Mouse (Mus musculus): ENCODE measurements at regions not wholly inside any gene's neighbourhood (a gene's known extent, or its start where the extent isn't known, plus 50 kb on each side); places are given as distances from the start of the nearest gene placed in this dataset.
"Not testable (repeated sequence)": the region's sequence is repeated elsewhere in the genome, so short reads cannot be mapped to it uniquely, and the experiment has no call there.

DNA sequence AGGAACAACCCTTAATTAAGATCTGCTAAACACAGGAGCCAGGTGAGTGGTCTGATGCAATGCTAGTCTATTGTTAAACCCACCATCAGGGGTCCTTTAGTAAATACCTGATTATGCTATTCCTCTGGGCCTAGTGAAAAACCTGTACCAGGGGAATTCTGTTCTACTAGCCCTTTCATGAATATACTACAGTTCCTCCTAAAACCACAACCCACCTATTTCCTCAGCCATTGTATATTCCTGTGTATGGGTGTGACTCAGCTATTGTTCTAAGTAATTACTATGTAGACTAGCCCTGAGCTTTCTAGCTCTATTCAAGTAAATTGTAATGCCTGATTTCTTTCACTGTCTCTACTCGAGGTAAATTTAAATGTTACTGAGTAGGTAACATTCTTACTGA is 57.0 kb upstream of the Egfem1 start:
- H3K4me1 ChIP-seq; ATAC-seq (ENCODE audit: low FRiP score, low read depth); H3K27ac ChIP-seq (replicated peaks); H3K36me3 ChIP-seq; H3K4me3 ChIP-seq; H3K9me3 ChIP-seq; H3K9ac ChIP-seq (replicated peaks); H3K27me3 ChIP-seq; H3K4me2 ChIP-seq (replicated peaks): not testable (repeated sequence)
- WGBS: 70% methylated on average over 1 of the region's 1 CpGs

DNA sequence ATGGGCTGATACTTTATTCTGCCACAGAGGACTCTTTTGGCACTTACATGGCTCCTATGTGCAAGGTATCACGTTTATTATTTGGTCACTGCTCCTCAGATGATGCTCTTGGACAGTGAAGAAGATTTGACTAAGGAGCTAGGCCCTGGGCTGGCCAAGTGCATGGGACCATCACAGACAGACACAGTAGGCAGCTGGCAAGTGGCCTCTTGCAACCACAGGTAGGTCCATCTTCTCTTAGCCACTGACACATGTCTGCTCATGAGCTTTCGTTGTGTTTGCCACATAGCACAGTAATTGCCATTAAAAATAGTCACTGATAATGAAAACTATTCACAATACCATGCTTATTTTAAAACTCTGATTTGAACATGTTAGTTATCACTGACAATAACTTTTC is 54.1 kb upstream of the Egfem1 start:
- Histone ChIP-seq H3K27ac (replicated peaks) (no peak overlapping the region), H3K4me2 (replicated peaks) (no peak overlapping the region), H3K4me3 (no peak overlapping the region), H3K27me3 (no peaks in the 10 kb centered on the region), H3K4me1 (no peaks in the 10 kb centered on the region), H3K9me3 (no peaks in the 10 kb centered on the region), H3K36me3 (no peaks in the 10 kb centered on the region), H3K9ac (replicated peaks) (no peak overlapping the region)
- ATAC-seq (ENCODE audit: low FRiP score, low read depth): no peak
- 92% methylated on average over 2 of the region's 2 CpGs for WGBS

GRCm38 (mm10) chr3:29030791-29031190 is 51.0 kb upstream of the Egfem1 start:
- Histone ChIP-seq H3K4me1 (no peaks in the 10 kb centered on the region), H3K36me3 (no peaks in the 10 kb centered on the region), H3K4me2 (replicated peaks) (no peak overlapping the region), H3K9me3 (no peaks in the 10 kb centered on the region), H3K4me3 (no peak overlapping the region), H3K27me3 (no peaks in the 10 kb centered on the region), H3K27ac (replicated peaks) (no peak overlapping the region), H3K9ac (replicated peaks) (no peak overlapping the region)
- WGBS: 58% methylated on average over 7 of the region's 7 CpGs
- 0 out of 2 replicates have a peak, but pooled peaks have one; percentile 47 for ATAC-seq (ENCODE audit: low FRiP score, low read depth)

- WGBS: 39% methylated on average over 3 of the region's 3 CpGs
- Histone ChIP-seq H3K9ac (replicated peaks) (no peak overlapping the region), H3K27ac (replicated peaks) (no peak overlapping the region), H3K4me1 (0 out of 2 replicates have a peak, but pooled peaks cover 2% of the 10 kb centered on the region), H3K36me3 (no peaks in the 10 kb centered on the region), H3K4me3 (no peak overlapping the region), H3K9me3 (no peaks in the 10 kb centered on the region), H3K4me2 (replicated peaks) (no peak overlapping the region), H3K27me3 (no peaks in the 10 kb centered on the region)
- ATAC-seq (ENCODE audit: low FRiP score, low read depth): no peak
These were observed 50.0 kb upstream of the Egfem1 start for GRCm38 (mm10) chr3:29031811-29032210.
